Mouse (Mus musculus): ENCODE data around the gene Olfr1465.

The Olfr1465 gene

DNA sequence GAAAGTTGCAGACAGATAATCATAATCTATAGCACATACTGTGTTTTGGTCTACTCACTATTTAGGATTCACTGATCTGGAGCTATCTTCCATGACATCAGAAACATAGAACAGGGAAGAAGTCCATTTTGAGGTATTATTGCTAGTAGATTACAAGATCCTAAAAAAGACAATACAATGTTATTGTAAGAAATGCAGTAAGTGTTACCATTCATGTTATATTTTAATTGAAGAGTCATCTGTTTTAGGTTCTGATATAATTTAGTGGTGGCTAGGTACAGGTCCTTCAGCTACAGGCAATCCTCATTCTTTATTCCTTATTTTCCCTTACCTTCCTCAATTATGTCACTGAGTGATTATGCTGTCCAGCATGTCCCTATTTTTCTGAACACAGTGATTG, at the start of gene Olfr1465:
Gene Olfr1465, minus strand, starts transcription at position 101 of the 400 bp plus-strand sequence.
- no peak for DNase-seq

GRCm38 (mm10) chr19:13361936-13362335, 46.6 kb upstream of the Olfr1465 start, which contains the start of gene Olfr1467:
TSS of gene Olfr1467 (plus strand) at chr19:13362236.
- no peak for DNase-seq

DNA sequence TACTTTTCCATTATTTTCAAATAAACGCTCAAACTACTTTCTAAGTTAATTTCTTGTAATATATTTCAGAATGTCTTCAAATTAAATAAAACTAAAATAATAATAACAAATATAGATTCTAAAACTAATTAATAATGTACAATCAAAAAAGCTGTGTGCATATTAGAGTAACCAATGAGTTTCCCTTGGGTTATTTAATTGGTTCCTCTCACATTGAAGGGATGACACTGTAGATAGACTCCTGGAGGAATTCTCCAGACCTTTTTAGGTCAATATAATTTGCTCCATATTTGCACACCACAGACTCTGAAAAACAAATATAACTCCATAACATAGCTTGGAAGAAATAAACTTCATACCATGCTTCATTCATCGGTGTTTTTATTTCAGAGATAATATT, 23.2 kb upstream of the Olfr1465 start, which contains the start of gene Olfr1466:
Gene Olfr1466, plus strand, starts transcription at position 301 of the 400 bp plus-strand sequence.
- DNase-seq, result no peak
